Mouse (Mus musculus) cerebellum, postnatal 10 days (tissue): ENCODE measurements around the gene Pspn.

ENCODE experiments used
- DNase-seq, 2 experiments: peaks; one replicate each; pipeline ENCODE4 v3.0.0; 2021; ENCODE audit warnings: mixed read lengths in 2 of 2

The Pspn gene

GRCm38 (mm10) chr17:56958667-56959066, 41.2 kb downstream of the Pspn start:
- DNase-seq: no peak

- DNase-seq: no peak
Observed at GRCm38 (mm10) chr17:56957763-56958429, 41.9 kb downstream of the Pspn start.

- no peak for DNase-seq
Observed at GRCm38 (mm10) chr17:56954871-56955270, 44.9 kb downstream of the Pspn start.

GRCm38 (mm10) chr17:56952639-56953038, 47.2 kb downstream of the Pspn start:
- no peak for DNase-seq

- peak; percentile 66 to 71 for DNase-seq
Observed at GRCm38 (mm10) chr17:56950915-56951314, 48.9 kb downstream of the Pspn start.
